Mouse (Mus musculus) adrenal gland, postnatal 36 days (tissue): Measurements from ENCODE around the gene H2-Q6. TPM values are rescaled to one million over a fixed set of nuclear protein-coding genes. Genes with fewer than 3 reads are reported as not detected.
A peak's percentile ranks its signal among the peaks of the same experiment; 100 is the strongest.
"Not testable (repeated sequence)": the region's sequence is repeated elsewhere in the genome, so short reads cannot be mapped to it uniquely, and the experiment has no call there.

Source experiments
- DNase-seq, 2 experiments: peaks; one replicate each; pipeline ENCODE4 v3.0.0; 2021; ENCODE audit warnings: mixed read lengths in 1 of 2
- total RNA-seq, 2 experiments: library from RNA; stranded (reverse); gene quantifications; 2 replicates each; pipeline ENCODE4 v1.2.3; 2021

The H2-Q6 gene
- total RNA-seq, 2 experiments from 2014 or later: 2.4 to 6.2 TPM

- not testable (repeated sequence) for DNase-seq
Measured at GRCm38 (mm10) chr17:35432167-35432566, 7.5 kb downstream of the H2-Q6 start.

DNA sequence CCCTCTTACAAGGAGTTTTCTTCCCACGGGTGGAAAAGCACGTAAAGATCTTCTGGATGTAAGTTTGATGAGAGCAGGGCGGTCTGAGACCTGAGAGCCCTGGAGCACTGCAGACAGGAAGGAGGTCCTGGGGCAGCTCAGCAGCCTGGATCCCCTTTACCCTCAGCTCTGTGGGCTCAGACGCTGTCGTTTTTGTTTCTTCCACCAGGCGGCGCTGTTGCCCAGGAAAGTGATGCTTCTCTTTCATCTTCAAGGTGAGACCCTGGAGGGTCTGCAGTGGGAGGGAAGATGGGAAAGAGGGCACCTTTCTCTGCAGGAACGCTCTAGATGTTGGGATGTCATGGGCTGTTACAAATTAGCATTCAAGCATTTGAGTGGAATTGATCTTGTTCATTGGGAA, 10.2 kb downstream of the H2-Q6 start:
- peak in 1 of 2 experiments; percentile 25 for DNase-seq

- not testable (repeated sequence) for DNase-seq
Measured at GRCm38 (mm10) chr17:35435577-35435976, 10.9 kb downstream of the H2-Q6 start.

DNA sequence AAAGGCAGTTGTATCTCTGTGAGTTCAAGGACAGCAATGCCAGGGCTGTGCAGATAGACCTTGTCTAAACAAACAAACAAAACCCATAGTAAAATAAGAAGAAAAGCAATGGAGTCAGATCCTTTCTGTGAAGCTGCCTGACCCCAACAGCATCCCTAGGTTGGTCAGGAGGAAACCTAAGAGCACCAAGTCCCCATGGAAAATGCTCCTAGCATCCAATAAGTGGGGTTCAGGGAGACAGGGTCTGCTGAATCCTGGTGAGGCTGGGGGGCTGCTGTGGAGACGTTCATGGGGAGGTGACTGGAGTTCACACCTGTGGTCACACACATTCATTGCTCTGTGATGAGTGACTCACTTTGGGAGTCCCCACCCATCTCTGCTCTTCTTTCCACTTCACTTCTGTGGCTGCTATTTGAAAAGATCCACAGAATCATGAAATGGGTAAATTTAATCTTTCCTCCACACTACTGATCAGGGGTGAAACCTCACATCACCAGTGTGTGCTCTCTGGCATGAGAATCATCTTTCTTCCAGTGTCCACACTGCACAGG, 12.8 kb downstream of the H2-Q6 start:
- DNase-seq: not testable (repeated sequence)

GRCm38 (mm10) chr17:35438395-35438794, 13.7 kb downstream of the H2-Q6 start:
- not testable (repeated sequence) for DNase-seq

- peak; percentile 79 to 84 for DNase-seq
Measured at GRCm38 (mm10) chr17:35438885-35439284, 14.2 kb downstream of the H2-Q6 start, which contains the start of gene H2-Q7. Gene H2-Q7 (plus strand): TSS chr17:35439155.

GRCm38 (mm10) chr17:35439295-35439747, 14.7 kb downstream of the H2-Q6 start:
- DNase-seq: peak; percentile 28 to 46

DNA sequence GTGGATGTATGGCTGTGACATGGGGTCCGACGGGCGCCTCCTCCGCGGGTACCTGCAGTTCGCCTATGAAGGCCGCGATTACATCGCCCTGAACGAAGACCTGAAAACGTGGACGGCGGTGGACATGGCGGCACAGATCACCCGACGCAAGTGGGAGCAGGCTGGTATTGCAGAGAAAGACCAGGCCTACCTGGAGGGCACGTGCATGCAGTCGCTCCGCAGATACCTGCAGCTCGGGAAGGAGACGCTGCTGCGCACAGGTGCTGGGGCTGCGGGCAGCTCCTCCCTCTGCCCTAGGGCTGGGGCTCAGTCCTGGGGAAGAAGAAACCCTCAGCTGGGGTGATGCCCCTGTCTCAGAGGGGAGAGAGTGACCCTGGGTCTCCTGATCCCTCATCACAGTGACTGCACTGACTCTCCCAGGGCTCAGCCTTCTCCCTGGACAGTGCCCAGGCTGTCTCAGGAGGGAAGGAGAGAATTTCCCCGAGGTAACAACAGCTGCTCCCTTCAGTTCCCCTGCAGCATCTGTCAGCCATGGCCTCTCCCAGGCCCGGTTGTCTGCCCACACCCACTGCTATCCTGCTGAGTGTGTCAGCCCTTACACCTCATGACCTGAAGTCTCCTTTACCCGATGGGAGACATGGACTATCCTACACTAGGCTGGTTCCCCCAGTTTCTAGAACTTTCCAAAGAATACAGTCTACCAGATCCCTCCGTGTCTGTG, 15.4 kb downstream of the H2-Q6 start:
- DNase-seq: not testable (repeated sequence)

DNA sequence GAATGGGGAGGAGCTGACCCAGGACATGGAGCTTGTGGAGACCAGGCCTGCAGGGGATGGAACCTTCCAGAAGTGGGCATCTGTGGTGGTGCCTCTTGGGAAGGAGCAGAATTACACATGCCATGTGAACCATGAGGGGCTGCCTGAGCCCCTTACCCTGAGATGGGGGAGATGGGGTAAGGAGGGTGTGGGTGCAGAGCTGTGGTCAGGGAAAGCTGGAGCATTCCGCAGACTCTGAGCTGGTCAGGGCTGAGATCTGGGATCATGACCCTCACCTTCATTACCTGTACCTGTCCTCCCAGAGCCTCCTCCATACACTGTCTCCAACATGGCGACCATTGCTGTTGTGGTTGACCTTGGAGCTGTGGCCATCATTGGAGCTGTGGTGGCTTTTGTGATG, 17.7 kb downstream of the H2-Q6 start:
- not testable (repeated sequence) for DNase-seq

GRCm38 (mm10) chr17:35444510-35444909, 19.9 kb downstream of the H2-Q6 start:
- not testable (repeated sequence) for DNase-seq

DNA sequence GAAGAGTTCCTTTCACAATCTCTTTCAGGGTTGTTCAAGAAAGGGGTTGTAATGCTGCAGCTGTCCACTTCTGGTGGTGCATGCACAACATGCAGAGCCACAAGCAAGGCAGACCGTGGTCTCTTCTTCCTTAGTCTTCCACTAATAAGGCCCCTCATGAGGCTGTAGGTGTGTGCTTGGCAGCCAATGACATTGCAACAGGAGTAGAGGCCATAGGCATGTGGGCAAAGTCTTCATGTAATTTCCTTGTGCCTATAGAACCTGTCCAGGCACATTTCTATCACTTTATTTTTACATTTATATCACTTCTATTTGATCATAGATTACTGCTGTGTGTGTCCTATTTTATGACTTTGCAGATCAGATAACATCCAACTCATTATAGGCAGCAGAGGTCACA, 33.6 kb downstream of the H2-Q6 start:
- not testable (repeated sequence) for DNase-seq

- not testable (repeated sequence) for DNase-seq
Measured at GRCm38 (mm10) chr17:35460513-35461341, 36.1 kb downstream of the H2-Q6 start.

DNA sequence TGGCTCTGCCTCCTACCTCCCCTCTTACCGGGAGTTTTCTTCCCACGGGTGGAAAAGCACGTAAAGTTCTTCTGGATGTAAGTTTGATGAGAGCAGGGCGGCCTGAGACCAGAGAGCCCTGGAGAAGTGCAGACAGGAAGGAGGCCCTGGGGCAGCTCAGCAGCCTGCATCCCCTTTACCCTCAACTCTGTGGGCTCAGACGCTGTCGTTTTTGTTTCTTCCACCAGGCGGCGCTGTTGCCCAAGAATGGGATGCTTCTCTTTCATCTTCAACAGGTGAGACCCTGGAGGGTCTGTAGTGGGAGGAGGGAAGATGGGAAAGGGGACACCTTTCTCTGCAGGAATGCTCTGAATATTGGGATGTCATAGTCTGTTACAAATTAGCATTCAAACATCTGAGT, 41.0 kb downstream of the H2-Q6 start:
- not testable (repeated sequence) for DNase-seq

DNA sequence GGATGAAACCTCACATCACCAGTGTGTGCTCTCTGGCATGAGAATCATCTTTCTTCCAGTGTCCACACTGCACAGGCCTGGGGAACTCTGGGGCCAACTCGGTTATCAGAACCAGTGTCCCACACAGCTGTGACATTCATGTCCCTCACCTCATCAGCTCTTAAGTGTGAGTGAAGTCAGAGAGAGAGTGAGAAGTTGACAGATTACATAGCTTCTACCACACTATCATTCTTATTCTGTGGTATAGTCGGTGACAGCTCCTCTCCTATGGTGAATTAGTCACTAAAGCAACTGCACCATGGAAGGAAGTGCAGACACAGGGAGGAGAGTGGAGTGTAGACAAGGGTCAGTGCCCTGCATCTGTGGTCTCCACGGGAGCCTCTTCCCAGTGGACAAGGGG, 44.3 kb downstream of the H2-Q6 start:
- DNase-seq: not testable (repeated sequence)

DNA sequence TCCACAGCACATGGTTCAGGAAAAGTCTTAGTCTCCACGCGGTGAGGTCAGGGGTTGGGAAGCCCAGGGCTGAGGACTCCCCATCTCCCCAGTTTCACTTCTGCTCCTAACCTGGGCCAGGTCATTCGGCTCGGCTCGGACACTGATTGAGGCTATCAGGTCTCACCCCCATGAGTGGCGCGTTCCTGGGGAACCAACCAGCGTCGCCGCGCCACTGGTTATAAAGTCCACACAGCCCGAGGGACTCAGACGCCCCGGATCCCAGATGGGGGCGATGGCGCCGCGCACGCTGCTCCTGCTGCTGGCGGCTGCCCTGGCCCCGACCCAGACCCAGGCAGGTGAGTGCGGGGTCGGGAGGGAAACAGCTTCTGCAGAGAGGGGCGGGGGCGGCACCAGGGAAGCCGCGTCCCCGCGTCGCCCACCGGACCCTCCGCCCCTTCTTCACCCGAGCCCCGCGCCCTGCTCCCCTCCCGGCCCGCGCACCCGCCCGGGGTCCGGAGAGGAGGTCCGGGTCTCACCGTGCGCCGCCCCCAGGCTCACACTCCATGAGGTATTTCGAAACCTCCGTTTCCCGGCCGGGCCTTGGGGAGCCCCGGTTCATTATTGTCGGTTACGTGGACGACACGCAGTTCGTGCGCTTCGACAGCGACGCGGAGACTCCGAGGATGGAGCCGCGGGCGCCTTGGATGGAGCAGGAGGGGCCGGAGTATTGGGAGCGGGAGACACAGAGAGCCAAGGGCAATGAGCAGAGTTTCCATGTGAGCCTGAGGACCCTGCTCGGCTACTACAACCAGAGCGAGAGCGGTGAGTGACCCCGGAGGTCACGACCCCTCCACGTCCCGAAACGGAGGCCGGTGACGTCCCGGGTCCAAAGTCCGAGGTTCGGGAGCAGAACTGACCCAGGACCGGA, 45.4 kb downstream of the H2-Q6 start, which contains the start of gene H2-Q10:
Gene H2-Q10 (plus strand): TSS at position 248 of the 910 bp plus-strand sequence.
- DNase-seq: peak in 1 of 2 experiments; percentile 23

Other genes starting within 250 kb of the H2-Q6 start
- 1 to 10 TPM; 3.8 to 4.4 TPM for gene Aif1, start 248.8 kb upstream of the H2-Q6 start, total RNA-seq
- gene Lst1, start 236.4 kb upstream of the H2-Q6 start, total RNA-seq: 1 to 10 TPM; 4.4 to 4.8 TPM
- gene Ltb, start 230.4 kb upstream of the H2-Q6 start, total RNA-seq: 1 to 10 TPM in 1 of 2 experiments, under 1 TPM in 1; 0.89 to 6.6 TPM
- under 1 TPM; 0.23 to 0.36 TPM for gene Tnf, start 222.8 kb upstream of the H2-Q6 start, total RNA-seq
- gene Lta, start 219.5 kb upstream of the H2-Q6 start, total RNA-seq: under 1 TPM; 0.36 to 0.40 TPM
- gene Gm16181, start 204.0 kb upstream of the H2-Q6 start, total RNA-seq: not detected
- 1 to 10 TPM; 4.8 to 6.7 TPM for gene Atp6v1g2, start 191.2 kb upstream of the H2-Q6 start, total RNA-seq
- gene Nfkbil1, start 189.1 kb upstream of the H2-Q6 start, total RNA-seq: 10 to 100 TPM; 15.5 to 20.1 TPM
- 100 to 1,000 TPM; 199 to 225 TPM for gene Ddx39b, start 183.1 kb upstream of the H2-Q6 start, total RNA-seq
- 100 to 1,000 TPM; 170 to 266 TPM for gene H2-D1, start 162.1 kb upstream of the H2-Q6 start, total RNA-seq
- gene H2-Q1, start 104.4 kb upstream of the H2-Q6 start, total RNA-seq: 1 to 10 TPM; 3.3 to 4.5 TPM
- gene H2-Q2, start 82.6 kb upstream of the H2-Q6 start, total RNA-seq: 1 to 10 TPM; 1.4 to 1.9 TPM
- 10 to 100 TPM; 24.9 to 29.1 TPM for gene H2-Q4, start 45.2 kb upstream of the H2-Q6 start, total RNA-seq
- gene H2-Q7, start 14.3 kb downstream of the H2-Q6 start, total RNA-seq: 1 to 10 TPM; 3.8 to 7.4 TPM
- gene H2-Q10, start 45.2 kb downstream of the H2-Q6 start, total RNA-seq: 1 to 10 TPM; 7.5 to 8.7 TPM
- gene Pou5f1, start 81.2 kb downstream of the H2-Q6 start, total RNA-seq: under 1 TPM in 1 of 2 experiments, not detected in 1; 0.23 TPM
- gene Tcf19, start 92.0 kb downstream of the H2-Q6 start, total RNA-seq: 10 to 100 TPM in 1 of 2 experiments, 1 to 10 TPM in 1; 8.3 to 10.0 TPM
- gene Cchcr1, start 92.2 kb downstream of the H2-Q6 start, total RNA-seq: 1 to 10 TPM; 7.5 to 9.3 TPM
- gene Psors1c2, start 108.4 kb downstream of the H2-Q6 start, total RNA-seq: not detected
- 1 to 10 TPM in 1 of 2 experiments, under 1 TPM in 1; 0.56 to 1.4 TPM for gene Cdsn, start 127.3 kb downstream of the H2-Q6 start, total RNA-seq
- gene 2300002M23Rik, start 142.6 kb downstream of the H2-Q6 start, total RNA-seq: not detected
- gene Sfta2, start 176.7 kb downstream of the H2-Q6 start, total RNA-seq: not detected
- gene Gm9573, start 201.8 kb downstream of the H2-Q6 start, total RNA-seq: not detected
- not detected for gene Mucl3, start 218.8 kb downstream of the H2-Q6 start, total RNA-seq
- gene Vars2, start 242.7 kb downstream of the H2-Q6 start, total RNA-seq: 10 to 100 TPM; 30.8 to 40.0 TPM
- gene Gtf2h4, start 248.9 kb downstream of the H2-Q6 start, total RNA-seq: 10 to 100 TPM; 20.2 to 23.3 TPM